Mouse (Mus musculus): ENCODE results near the gene Dapp1.

The Dapp1 gene

DNA sequence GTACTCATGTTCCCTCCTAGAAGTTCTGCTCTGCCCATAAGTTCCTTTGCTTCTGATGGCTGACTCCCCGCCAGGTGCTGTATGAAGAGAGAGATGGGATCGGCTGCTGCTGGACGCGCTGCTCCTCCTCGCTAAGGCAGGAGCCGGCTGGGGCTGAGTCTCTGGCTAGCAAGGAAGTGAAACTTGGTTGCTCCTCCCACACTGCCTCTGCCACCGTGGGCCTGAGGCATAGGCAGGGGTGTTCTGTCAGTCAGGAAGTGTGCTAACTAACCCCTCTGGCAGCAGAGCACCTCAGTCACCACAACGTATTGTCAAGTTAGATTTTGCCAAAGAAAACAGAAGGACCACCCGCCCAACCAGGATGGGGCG, at the start of gene Dapp1:
Dapp1 (minus strand) TSS at position 164 of the 369 bp plus-strand sequence.
- no peak for ATAC-seq (ENCODE audit: insufficient number of reproducible peaks, low FRiP score, low TSS enrichment)

DNA sequence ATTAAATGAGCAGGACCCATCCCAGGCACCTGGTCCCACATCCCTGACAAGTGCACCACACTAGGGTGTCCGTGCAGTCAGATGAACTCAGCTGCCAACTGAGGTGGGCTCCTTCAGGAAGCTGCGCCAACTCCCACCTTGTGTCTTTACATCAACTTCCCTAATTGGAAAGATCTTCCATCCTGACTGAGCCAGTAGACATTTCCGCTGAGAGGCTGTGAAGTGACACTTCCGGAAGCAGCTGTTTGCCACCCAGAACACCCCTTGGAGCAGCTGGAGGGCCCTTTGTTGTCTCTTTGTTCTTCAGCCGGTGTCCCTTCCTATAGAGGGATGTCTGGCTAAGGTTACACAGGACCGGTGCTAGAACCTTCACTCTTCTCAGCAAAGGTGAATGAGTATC, 49.2 kb upstream of the Dapp1 start:
- ATAC-seq (ENCODE audit: insufficient number of reproducible peaks, low FRiP score, low TSS enrichment), result no peak

DNA sequence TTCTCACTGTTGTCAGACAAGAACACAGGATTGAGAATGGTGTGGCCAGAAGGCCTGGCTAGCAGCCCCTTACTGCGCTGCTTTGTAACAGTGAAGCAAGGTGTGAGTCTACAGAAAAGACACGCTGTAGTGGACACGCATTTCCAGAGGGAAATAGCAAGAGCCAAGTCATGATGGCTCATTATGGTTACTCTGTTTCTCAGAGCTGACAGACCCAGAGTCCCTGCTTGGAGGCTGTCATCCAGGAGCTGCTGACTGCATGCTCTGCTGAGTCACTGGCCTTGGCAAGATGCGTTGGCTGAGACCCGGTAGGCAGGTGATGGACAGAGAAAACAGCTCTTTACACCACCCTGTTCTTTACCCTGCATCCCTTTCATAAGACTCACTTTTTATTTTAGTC, 48.0 kb upstream of the Dapp1 start:
- ATAC-seq (ENCODE audit: insufficient number of reproducible peaks, low FRiP score, low TSS enrichment), result peak; percentile 77

DNA sequence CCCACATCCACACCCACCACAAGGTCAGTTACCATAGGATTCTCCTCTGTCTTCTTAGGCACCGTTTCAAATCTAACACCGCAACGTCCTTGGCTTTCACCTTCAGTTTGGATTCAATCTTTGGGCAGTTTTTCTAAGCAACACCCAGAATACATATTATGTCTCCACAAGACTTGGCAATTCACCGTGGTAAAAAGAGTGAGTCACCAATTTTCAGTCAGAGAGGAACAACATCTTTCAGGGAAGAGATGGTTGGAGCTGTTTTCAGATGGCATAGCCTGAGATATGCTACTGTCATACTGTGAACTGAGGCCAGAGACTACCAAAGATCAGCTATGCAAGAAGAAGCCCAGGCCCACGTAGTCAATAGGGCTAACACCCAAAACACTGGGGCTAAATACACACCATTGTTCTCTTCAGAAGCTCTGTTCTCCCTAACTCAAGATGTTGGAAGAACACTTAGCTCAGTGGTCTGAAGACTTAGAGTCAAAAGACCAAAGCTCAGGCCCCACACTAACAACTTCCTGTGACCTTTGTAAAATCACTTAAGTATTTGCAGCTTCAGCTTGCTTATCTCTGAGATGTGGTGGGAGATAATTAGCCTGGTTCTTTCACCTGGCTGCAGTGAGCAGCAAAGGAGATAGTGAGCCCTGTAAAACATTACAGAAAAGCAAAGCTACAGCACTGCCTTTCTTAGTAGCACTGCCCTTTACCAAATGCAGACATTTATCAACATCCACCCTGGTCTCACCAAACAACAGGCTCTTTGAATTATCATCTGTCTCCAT, 46.4 kb upstream of the Dapp1 start:
- no peak for ATAC-seq (ENCODE audit: insufficient number of reproducible peaks, low FRiP score, low TSS enrichment)

DNA sequence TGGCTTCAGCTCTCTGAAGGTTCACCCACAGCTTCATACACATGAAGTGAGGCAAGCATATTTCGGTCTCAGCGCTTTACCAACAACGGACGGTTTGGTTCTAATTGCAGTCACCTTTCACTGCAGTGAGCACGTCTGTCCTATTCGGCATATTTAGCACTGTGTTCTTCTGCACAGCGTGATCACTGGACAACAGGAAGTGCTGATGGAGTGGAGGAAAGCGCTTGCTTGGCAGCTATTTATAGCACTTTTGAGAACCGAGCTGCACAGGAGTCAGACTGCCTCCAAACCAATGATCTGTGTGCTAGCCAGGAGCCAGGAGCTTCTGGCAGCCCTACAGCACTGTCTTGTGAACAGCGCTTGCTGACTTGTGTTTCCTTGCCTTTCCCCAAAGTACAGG, 44.9 kb upstream of the Dapp1 start:
- peak; percentile 92 for ATAC-seq (ENCODE audit: insufficient number of reproducible peaks, low FRiP score, low TSS enrichment)

DNA sequence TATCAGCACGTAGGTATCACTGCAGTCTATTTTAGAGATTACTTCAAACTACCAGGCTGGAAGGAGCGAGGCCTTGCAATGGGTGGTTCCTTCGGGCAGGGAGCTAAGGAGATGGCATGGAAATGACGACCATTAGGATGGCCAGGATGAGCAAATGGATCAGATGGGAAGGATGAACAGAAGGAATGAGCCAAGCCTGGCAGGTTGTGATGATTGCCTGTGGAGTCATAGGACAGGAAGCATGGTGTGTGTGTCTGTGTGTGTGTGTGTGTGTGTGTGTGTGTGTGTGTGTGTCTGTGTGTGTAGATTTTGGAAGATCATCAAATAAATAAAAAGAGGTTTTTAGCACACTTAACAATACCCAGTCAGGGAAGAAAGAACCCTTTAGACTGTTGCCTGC, 41.3 kb upstream of the Dapp1 start:
- ATAC-seq (ENCODE audit: insufficient number of reproducible peaks, low FRiP score, low TSS enrichment), result no peak

DNA sequence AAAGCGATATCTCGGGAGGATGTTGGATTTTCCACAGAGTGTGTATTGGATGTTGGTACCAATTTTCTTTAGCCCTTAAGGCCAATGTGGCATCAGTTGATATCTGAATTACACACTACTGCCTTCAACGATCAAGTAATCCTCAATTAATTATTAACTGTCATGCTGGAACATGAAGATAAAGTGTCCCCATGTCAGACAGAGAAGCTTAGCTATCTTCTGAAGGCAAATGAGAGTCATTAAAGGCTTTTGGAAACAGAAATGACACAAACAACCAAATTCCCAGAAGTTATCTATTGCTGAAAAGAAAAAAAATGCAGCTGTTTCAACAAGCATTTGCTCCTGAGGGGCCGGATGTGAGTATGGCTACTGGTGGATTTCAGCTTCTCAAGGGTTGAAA, 40.7 kb upstream of the Dapp1 start:
- no peak for ATAC-seq (ENCODE audit: insufficient number of reproducible peaks, low FRiP score, low TSS enrichment)

DNA sequence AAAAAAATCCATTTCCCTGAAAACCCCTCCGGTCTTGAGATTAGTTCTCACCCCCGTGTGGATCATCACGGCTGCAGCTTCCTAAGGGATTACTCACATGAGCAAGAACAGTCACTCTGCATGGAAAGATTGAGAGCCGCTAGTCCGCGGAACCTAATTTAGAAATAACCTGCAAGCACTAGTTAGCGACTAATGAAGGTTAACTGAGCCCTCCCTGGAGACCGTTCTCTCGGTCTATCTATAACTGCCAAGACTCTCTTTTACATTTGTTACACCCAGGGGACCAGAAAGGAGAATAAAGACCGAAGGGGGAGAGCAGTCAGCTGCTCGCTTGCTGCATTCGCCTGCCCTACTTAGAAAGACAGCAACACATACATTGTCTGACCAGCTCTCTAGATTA, 35.5 kb upstream of the Dapp1 start:
- ATAC-seq (ENCODE audit: insufficient number of reproducible peaks, low FRiP score, low TSS enrichment), result no peak

DNA sequence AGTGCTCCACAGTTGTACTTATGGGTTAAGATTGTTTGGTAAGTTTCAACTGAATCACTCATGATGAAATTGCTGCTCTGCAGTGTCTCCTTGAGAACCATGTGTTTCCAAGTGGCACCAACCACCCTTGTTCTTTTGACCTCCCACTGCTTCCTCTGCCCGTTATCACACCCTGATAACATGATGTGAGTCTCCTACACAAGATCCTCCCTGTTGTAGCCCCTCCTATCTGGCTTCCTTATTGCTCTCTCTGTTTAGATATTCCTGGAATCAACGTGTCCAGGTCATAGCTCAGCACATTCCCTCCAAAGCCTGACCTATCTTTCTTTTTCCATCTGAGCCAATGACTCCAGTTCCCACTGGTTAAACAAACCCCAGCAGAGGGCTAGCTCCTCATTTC, 33.4 kb upstream of the Dapp1 start:
- ATAC-seq (ENCODE audit: insufficient number of reproducible peaks, low FRiP score, low TSS enrichment), result no peak

DNA sequence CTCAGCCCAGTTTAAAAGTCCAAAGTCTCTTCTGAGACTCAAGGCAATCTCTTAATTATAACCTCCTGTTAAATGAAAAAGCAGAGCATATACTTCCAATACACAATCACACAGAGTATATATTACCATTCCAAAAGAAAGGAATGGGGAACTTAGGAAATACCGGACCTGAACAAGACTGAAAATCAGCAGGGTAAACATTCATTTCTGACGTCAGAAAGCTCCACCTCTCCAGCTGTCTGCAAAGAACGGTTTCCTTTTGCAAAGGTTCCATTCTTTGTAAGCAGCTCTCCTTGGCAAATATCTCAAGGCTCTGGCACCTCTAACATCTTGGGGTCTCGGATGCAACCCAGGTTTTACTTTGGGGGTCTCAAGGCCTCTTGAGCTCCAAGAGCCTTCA, 31.0 kb upstream of the Dapp1 start:
- ATAC-seq (ENCODE audit: insufficient number of reproducible peaks, low FRiP score, low TSS enrichment), result no peak

DNA sequence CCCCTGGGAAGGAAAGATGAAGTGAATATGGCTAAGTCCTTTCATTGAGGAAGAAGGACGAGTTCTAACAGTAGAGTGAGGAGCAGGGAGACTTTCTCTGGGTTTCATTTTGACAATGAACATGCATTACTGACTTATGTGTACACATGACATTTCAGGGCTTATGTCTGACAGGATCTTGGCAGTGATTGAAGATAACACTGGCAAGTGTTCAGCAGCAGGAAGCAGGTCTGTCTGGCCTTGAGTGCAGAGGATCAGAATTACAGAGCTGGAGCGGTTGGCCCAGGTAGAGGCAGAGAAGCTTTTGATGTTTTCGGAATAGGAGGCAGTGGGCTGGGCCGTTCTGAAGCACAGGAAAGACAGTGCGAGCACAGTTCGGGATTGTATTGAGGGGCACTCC, 26.8 kb upstream of the Dapp1 start:
- no peak for ATAC-seq (ENCODE audit: insufficient number of reproducible peaks, low FRiP score, low TSS enrichment)

DNA sequence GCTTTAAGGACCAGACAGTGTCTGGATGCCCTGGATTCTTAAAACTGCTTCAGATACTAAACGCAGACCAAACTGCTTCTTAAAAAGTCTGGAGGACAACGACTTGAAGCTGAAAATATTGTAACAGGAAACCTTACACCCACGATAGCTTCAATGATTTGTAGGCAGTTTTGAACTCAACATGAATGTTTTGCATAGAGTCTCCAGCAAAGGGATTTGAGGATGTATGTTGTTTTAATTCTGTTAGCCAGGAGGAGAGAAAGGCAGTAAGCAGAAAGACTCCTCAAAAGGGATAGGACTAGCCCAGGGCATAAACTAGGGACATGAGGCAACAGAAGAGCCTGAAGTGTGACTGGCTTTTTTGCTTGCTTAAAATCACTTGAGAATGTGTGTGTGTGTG, 25.6 kb upstream of the Dapp1 start:
- no peak for ATAC-seq (ENCODE audit: insufficient number of reproducible peaks, low FRiP score, low TSS enrichment)

DNA sequence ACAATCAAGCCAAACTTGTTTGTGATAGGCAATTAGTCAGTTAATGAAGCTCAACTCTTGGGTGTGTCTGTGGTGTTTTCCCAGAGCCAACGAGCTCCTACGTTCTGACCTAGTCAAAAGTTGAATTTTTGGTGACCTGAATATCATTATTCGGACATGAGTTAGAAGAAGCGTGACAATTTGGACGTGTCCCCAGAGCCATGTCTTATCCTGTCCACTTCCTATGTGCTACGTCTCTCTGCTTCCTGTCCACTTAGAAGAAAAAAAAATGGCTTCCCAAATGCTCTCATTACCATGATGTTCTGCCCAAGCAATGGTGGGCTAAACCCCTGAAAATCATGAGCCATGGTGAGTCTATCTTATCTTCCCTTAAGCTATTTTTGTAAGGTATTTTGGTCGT, 21.9 kb upstream of the Dapp1 start:
- no peak for ATAC-seq (ENCODE audit: insufficient number of reproducible peaks, low FRiP score, low TSS enrichment)

DNA sequence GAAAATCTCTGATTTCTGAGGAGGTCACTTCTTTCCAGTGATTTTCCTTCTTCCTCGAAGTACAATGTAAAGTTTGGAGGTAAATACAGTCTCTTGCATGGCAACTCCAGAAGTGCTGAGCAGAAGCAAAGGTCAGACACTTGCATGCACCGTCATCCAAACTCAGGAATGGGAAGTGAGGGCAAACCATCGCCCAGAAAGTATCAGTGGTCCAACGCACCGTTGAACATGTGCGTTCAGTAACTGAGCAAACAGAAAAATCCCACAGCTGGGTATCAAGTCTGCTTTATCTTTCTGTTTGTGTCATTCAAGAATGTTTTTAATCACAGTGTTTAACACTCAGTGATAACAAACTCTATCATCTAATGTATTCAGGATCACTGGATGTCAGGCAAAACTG, 21.2 kb upstream of the Dapp1 start:
- no peak for ATAC-seq (ENCODE audit: insufficient number of reproducible peaks, low FRiP score, low TSS enrichment)

DNA sequence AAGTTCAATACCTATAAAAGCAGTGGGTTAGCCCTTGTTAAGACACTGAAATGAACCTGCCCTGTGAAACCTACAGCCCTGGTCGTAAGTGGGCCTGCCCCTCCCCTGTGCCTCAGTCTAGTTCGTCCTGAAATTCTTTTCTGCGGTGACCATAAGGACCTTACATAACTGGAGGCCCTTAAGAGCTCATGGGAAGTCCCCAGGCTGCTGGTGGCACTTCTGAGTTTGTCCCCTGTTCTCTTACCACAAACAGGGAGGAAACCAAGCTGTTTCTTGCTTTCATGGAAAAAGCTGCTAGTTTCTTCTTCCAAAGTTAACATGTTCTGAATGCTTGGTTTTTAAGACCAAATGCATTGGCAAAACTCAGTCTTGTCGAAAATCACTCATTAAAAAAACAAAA, 20.5 kb upstream of the Dapp1 start:
- no peak for ATAC-seq (ENCODE audit: insufficient number of reproducible peaks, low FRiP score, low TSS enrichment)

DNA sequence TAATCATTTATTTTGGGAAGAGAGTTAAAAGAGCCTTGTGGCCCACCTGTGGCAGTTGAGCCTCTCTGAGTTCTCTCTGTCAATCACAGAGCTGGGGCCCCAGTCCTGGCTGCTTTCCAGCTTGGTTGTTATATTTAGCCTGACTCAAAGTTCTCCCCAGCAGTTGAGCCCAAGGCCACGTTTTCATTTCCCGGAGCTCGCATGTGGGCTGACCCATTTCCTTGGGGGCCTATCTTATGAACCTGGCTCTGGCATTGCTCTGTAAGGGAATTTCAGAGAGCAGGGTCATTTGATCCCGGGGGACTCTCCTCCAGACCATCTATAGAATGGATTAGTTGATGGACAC, 19.4 kb upstream of the Dapp1 start:
- no peak for ATAC-seq (ENCODE audit: insufficient number of reproducible peaks, low FRiP score, low TSS enrichment)

DNA sequence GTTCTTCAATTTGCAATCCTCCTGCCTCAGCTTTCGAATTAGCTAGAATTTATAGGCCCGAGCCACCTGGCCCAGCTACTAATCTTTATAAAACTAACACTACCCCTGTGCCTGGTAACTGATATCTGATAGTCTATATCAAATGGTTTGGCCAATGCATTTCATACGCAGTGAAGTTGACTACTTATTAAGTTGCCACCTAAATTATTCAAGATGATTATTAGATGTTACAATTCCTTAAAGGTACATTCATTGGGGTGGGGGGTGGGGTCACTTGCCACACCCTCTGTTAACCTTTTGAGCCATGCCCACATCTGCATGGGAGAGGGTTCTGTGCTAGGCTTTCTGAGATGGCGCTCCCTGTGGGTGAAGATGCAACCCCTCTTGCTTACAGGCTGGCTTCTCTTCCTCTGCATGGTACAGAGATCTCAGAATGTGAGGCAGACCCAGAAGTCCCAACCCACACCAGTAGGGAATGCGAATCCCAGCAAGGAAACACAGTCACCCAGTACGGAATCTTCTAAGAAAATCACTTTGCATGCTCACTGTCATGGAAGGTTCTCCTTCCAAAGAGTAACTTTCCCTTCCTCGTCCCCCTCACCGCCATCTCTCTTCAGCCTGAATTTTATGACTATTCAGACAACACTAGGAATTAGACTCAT, 18.8 kb upstream of the Dapp1 start:
- ATAC-seq (ENCODE audit: insufficient number of reproducible peaks, low FRiP score, low TSS enrichment), result no peak

DNA sequence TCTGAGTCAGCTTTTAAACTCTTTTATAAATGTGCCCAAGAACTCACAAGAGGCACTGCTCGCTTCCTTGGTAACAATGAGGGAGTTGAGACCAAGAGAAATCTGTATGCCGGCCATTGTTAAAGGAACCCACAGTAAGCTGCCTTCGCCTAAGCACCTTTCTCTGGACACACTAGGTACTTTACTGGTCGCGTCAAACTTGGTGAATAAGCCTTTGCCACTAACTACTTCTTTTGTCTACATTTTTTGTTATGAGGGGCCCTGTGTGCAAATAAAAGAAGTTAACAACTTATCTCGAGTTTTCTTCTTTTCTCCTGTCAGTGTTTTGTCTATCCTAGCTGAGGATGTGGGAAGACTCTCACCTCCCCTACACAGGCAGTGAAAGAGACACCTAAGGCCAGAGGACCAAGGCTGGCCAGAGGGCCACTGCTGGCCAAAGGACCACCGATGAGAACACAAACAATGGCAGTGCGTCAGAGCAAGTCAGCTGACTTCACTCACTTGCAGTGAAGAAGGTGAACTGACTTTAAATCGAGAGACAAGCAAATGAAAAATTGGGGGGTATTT, 18.0 kb upstream of the Dapp1 start:
- no peak for ATAC-seq (ENCODE audit: insufficient number of reproducible peaks, low FRiP score, low TSS enrichment)

DNA sequence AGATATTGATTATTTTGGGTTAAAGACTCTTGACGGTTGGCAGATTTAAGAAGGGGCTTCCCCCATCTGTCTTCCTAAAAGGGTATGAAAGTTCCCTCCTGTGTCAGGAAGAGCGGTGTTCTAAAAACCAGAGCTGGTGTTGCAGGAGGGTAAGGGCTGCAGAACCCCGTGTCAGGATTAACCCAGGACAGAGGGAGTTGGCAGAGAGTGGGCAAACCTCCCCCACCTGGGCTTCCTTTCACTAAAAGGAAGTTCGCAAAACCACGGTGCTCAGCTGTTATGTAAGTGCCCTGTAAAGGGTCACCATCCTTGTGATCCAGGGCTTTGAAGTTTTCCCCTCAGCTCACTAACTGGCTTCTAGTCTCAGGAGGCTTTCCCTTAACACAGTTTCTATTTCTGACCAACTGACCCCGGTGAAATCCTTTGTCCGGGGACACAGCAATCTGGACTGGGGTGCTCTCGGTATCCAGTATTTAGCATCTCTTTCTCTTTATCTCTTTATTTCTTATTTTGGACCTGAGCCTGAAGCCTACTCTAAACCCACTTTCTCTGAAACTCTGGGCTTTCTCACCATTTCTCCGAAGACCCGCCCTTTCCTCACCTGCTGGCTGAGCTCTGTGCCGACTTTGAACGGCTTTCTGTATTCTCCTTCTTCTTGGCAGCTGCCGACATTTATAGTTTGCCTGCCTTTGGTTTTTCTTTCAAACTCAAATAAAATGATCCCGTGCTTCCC, 17.3 kb upstream of the Dapp1 start:
- no peak for ATAC-seq (ENCODE audit: insufficient number of reproducible peaks, low FRiP score, low TSS enrichment)

DNA sequence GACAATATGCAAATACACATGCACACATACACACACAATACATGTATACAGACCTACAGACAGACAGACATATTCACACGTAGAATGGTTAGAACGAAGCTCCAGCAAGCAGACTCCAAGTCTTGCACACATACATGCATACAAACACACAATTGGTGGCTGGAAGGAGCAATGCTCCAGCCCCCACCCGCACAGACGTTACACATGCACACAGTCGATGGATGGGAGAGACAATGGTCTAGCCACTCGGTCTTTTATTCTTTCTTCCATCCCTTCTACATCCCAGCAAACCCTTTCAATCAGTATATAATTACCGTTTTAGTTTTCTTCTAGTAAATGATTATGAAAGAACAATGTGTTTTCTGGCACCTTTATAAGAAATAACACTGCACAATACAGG, 14.1 kb upstream of the Dapp1 start:
- ATAC-seq (ENCODE audit: insufficient number of reproducible peaks, low FRiP score, low TSS enrichment), result no peak

DNA sequence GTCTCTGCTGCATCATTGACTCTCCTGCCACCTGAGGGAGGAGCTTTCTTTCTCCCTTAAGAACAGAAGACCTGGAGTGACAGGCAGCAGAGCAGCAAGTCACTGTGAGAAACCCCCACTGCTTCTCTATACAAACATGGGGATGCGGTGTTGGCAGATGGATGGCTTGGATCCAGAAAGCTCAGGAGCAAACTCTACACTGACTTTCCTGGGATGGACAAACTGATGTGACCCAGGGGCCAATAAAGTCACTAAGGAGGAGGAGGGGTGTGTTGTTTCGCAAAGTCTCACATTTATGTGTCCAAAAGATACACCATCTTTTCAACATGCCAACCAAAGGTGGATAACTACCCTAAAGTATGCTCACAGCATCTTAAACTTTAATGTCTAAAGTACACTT, 12.9 kb upstream of the Dapp1 start:
- ATAC-seq (ENCODE audit: insufficient number of reproducible peaks, low FRiP score, low TSS enrichment), result no peak
